Mouse (Mus musculus) cerebellum, adult (tissue): ENCODE data around the gene Cyp27b1.
"Not testable (repeated sequence)": the region's sequence is repeated elsewhere in the genome, so short reads cannot be mapped to it uniquely, and the experiment has no call there.

Experiments used
- ATAC-seq: cut with Nextera tagmentation; 2 replicates; pipeline ENCODE4 v1.9.2; 2017; ENCODE audit warnings: mild to moderate bottlenecking, moderate library complexity, mixed read lengths; ENCODE audit not compliant: insufficient number of reproducible peaks, low FRiP score, low TSS enrichment

Cyp27b1 gene

DNA sequence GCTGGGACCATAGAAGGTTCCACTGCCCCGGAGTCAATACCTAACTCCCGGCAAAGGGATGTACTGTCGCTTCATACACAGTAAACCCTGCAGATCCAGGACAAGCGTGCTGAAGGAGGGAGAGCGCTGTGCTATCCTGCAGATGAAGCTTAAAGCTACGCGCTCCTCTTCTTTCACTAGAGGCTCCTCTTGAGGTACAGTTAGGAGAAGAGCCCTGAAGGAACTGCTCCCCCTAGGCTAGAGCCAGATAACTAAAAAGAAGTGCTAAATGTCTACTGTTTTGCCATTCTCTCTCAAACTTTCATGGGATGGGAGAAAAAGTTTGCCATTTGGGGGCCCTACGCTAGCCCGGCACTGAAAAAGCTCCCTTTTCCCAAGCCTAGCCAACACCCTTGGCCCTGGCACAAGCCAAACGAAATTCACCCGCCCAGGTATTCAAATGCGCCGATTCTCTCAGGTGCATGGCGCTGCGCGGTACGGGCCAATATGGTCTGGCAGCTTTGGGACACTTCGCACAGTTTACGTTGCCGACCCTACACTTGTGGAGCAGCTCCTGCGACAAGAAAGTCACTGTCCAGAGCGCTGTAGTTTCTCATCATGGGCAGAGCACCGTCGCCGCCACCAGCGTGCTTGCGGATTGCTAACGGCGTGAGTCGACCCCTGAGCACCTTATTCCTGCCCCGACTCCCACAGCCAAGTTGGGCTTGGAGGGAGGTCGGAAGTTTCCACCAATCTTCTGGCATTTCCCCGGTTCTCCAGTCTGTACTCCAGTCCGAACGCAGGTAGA, 751 bp downstream of the Cyp27b1 start:
- ATAC-seq, result no peak

DNA sequence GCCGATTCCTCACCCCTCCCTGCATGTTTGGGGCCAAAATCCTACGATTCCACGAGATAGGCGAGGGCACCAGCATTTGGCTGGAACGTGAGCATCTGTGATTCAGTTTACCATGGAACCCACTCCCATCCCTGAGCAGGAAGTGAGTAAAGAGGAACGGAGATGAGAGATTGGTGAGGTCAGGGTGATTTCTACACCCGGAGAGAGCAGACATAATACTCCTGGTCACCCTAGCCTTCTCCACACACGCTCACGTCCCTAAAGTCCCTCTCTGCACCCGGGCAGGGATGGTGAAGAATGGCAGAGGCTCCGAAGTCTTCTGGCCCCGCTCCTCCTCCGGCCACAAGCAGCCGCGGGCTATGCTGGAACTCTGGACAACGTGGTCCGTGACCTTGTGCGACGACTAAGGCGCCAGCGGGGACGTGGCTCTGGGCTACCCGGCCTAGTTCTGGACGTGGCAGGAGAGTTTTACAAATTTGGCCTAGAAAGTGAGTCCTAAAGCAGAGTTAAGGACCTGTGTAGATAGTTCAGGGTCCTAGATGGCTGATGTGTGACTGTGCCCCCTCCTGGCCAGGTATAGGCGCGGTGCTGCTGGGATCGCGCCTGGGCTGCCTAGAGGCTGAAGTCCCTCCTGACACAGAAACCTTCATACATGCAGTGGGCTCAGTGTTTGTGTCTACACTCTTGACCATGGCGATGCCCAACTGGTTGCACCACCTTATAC, 1.5 kb downstream of the Cyp27b1 start:
- ATAC-seq, result no peak

DNA sequence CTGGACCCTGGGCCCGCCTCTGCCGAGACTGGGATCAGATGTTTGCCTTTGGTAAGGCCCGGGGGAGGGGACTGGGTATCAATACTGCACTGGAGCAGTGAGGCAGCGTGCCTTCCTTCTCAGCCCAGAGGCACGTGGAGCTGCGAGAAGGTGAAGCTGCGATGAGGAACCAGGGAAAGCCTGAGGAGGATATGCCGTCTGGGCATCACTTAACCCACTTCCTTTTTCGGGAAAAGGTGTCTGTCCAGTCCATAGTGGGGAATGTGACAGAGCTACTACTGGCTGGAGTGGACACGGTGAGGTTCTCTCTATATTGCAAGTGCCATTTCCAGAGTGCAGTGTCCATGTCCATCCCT, 2.0 kb downstream of the Cyp27b1 start:
- no peak for ATAC-seq

DNA sequence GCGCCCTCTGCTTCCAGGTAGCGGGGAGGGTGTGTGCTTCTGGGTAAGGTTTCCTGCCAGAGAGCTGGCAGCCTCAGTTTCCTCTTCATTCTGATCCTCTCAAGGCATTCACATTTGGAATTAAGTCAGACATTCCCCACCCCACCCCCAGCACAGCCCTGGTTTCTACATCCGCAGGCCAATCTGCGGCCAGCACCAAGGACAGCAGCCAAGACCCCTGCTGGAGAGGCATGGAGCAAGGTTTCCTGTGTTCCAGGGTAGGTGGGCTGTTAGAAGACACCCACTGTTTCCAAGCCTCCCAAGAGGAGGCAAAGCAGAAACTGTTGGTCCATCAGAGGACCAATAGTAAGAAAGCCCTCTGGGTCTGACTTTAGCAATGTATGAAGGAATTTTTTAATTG, 6.6 kb downstream of the Cyp27b1 start:
- no peak for ATAC-seq

DNA sequence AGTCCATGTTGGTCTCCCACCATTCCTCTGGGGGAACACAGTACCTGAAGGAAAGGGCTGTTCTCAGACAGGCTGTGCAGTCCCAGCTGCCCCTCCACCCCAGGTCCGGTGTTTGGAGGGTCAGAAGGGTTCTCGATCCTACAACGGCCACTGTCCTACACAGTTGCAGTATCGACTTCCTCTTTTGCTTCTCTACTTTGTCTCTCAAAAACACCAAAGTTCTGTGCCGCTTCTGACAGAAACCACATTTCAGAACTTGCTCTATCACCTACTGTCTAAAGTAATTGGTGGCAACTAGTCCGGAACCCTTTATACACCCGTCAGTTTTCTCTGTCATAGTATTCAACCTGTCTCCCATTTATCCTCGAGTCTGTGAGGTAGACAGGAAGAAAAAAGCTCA, 7.4 kb downstream of the Cyp27b1 start:
- no peak for ATAC-seq

DNA sequence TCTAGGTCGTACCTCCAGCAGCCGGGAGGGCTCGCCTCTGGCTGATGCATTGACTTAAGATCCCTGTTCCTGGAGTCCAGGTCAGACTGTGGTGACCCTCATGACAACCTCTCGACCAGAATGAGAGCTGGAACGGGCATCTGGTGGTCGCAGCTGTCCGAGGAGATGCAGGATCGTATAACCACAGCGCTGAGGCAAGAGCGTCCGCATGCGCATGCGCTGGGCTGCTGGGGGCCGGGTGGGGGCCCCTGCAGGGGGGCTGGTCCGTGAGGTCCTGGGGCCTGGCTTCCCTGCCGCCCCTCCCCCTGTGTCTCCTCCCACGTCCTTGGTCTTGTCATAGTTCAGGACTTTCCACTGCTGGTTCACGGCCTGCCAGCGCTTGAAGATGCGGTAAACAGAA, 8.4 kb downstream of the Cyp27b1 start:
- ATAC-seq, result no peak

DNA sequence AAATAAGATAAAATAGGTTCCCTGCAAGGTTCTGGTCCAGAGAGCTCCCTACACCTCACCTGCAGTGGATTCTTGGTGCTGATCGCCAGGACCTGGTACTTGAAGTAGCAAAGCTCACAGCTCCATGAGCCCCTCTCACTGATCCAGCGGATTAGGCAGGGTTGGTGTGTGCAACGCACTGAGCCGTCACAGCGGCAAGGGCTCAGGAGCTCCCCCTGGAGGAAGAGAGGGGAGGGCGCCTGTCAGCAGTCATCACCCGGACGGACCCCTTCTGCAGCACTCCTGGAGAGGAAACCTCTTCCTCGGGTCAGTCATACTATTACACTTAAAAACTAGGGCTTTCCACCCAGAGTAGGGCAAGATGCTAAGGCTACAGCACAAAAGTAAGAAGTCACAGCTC, 10.1 kb downstream of the Cyp27b1 start:
- ATAC-seq, result no peak; the same call in 1 of the 2 replicates

DNA sequence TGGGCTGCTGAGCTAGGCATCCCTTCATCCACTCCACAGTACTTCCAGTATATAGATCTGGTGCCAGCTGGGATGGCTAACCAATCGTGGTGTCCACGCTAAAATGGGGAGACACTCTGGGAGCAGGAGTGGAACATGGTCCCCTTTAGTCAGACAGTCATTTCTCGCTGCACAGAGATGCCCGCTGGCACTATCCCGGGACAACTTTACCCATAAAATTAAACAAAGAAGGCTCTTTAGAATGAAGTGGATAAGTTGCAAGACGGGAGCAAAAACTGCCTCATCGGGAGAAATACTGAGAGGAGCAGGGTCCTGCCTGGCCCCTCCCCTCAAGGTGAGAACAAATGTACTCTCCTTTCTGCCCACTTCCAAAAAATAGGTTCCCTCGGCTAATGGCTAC, 10.7 kb downstream of the Cyp27b1 start:
- ATAC-seq, result no peak

DNA sequence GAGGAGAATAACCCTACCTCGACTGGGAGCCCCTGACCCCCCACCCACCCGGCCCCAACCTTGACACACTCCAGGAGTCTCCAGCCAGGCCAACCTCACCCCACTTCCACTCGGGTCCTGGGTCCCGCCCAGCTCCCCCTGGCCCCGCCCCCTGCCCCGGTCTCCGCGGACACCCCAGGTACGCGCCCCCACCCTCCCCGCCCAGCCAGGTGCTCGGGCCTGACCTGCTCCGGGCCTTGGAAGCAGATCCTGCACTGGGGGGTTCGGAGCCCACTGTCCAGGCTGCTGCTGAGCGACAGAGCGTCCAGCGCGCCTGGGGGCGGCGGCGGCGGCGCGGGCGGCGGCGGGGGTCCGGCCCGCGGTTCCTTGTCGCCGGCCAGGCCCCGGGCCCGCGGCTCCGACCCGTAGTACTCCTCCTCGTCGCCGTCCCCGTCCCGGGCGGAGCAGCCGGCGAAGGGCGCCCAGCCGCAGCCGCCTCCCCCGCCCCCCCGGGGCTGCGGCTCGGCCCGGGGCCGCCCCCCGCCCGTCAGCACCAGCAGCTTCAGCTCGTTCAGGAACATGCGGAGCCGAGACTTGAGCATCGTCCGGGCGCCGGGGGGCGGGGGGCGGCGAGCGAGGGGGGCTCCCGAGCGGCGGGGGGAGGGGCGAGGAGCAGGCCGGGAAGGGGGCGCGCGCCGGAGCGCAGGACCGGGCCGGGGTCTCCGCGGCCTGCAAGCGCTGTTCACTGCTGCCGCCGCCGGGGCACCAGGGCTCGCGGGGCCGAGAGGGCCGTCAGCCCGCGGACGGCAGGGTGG, 11.3 kb downstream of the Cyp27b1 start:
- no peak for ATAC-seq

DNA sequence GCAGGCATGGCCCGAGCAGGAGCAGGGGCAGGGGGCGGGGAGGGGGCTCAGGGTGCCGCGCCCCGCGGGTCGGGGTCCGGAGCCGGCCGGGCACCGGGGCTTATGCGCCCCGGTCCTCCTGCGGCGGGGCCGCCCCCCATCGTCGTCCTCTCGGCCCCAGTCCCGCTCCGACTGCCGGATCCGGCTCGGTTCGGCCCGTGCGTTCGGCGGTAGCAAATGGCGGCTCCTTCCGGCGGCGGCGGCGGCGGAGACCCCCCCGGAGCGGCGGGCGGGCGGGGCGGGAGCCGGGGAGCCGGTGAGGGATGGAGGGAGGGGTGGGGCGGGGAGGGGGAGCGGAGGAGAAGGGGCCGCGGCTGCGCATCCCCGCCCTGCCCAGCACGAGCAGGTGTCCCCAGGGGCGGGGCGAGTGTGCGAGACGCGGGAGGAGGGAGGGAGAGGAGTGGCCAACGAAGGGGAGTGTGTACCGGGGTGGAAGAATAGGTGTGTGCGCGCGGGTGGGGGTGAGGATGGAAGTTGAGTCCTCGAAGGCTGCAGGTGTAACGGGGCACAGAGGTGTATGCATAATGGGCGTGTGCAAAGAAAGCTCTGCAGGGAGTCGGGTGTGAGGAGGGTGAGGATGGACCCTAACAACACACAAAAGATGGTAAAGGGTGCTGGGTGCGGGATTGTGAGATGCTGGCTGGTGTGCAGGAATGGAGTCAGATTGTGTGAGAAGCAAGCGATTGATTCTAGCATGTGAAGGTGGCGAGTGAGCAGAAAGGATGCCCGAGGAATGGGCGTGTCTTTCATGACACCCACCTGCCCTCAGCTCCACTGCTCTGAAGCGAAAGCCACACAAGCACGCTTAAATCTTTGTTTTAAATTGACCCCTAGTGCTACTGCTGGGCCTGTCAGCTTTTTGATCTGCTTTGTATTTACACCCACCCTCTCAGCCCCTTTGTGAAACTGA, 12.2 kb downstream of the Cyp27b1 start, which contains the start of gene March9:
March9 (minus strand) TSS at position 217 of the 949 bp plus-strand sequence.
- ATAC-seq, result 0 out of 2 replicates have a peak, but pooled peaks have one; percentile 8

DNA sequence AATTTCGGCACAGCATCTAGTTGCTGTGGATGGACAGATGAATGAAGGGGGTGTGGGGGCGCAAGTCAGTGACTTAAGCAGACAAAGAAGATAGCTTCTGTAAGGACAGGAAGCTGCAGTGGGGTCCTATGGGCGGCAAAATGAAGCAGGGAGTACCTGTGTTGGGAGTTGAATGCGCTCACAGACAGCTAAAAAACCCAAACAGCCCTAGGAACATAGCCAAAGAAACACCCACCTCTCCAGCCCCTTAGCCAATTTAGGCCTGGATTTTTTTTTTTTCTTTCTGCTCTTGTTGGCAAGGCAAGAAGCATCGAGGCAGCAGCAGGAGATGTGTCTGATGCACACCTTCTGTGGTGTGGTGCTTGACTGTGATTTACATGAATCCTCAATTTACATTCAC, 13.0 kb downstream of the Cyp27b1 start:
- no peak for ATAC-seq

DNA sequence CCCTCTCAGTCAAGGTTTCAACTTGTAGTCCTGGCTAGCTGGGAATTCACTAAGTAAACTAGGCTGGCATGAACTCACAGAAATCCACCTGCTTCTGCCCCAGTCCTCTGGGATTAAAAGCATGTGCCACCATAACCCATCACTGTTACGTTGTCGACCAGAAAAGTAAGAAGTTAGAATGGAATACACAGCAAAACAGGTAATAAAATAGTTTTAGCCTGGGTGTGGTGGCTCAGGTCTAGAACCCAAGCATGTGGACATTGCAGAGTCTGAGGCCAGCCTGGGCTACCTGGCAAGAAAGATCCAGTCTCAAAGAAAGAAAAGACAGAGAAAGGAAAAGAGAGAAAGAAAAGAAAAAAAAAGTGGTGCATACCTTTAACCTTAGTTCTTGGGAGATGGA, 13.5 kb downstream of the Cyp27b1 start:
- no peak for ATAC-seq

DNA sequence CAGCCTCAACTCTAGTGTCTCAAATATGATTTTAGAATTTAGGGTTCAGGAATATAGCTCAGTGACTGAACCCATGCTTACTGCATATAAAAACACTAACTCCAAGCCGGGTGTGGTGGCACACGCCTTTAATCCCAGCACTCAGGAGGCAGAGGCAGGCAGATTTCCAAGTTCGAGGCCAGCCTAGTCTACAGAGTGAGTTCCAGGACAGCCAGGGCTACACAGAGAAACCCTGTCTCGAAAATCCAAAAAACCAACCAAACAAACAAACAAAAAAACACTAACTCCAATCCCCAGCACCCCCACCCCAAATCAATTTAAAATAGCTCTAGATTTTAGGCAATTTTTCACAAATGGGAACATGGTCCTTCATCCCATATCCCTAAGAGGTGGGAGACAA, 14.1 kb downstream of the Cyp27b1 start:
- ATAC-seq, result not testable (repeated sequence)

DNA sequence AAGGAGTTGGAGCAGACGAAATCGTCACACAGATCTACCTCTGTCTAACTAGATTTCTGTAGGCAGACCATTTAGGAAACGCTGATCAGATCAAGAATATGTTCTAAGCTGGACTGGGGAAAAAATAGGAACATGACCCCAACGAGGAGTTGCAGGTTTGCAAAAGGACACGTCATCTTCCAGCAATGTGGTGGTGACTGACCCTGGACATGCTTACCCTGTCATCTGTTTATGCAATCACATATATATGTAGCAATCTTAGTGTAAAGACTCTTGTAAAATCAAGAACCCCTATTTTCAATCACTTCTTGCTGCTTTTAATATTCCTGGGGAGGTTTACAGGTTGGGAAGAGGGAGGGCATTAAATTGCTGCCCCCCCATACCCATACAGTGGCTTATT, 14.5 kb downstream of the Cyp27b1 start:
- ATAC-seq, result no peak

DNA sequence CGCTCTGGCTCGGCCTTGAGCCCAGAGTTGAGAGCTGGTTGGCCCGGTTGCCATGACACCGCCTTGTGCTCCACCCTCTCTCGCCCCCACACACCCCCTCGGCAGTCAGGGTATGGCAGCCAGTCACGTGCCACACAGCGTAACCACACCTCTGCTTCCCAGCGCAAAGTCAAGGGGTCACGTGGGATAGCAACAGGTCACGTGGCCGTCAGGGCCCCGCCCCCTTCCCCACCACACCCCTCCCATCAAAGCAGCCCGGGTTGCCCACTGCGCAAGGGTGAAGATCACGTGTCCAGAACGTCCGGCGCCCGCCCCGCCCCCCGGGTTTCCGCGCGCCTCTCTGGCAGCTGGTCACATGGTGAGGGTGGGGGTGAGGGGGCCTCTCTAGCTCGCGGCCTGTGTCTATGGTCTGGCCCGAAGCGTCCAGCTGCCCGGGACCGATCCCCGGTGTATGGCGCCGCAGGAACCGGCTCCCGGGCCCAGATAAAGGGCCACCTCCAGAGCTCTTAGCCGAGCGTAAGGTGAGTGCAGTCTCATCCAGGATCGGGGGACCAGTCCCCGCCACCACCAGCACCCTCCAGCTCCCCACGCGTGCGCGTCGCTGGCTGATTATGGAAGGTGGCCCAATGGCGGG, 15.3 kb downstream of the Cyp27b1 start, which contains the start of gene Cdk4:
Cdk4 (plus strand) TSS at position 296 of the 634 bp plus-strand sequence.
- peak; percentile 69 for ATAC-seq

DNA sequence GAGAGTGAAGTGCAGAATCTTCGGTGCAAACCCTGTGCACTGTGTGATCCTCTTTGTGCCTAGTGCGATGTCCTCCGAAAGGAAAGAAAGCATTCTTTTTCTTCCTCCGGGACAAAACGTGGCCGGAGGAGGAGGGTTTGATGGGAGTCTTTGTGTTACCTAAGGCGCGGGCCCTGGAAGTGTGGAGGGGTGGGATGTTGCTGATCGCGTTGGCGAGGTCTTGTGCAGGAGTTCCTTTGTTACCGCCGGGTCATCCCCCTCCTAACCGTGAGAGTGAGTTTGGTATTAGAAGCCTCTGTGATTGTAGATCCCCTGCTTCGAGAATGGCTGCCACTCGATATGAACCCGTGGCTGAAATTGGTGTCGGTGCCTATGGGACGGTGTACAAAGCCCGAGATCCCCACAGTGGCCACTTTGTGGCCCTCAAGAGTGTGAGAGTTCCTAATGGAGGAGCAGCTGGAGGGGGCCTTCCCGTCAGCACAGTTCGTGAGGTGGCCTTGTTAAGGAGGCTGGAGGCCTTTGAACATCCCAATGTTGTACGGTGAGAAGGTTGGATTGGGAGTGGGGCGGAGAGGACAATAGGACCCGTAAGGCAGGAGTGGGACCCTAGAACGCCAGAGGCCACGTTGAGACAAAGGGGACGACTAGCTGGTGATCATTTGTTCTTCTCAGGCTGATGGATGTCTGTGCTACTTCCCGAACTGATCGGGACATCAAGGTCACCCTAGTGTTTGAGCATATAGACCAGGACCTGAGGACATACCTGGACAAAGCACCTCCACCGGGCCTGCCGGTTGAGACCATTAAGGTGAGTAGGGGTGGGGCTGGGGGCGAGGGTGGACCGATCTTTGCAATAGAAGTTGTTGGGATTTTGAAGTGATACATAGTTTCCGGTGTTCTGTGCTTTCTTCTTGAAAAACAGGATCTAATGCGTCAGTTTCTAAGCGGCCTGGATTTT, 16.1 kb downstream of the Cyp27b1 start:
- no peak; the same call in 1 of the 2 replicates for ATAC-seq

DNA sequence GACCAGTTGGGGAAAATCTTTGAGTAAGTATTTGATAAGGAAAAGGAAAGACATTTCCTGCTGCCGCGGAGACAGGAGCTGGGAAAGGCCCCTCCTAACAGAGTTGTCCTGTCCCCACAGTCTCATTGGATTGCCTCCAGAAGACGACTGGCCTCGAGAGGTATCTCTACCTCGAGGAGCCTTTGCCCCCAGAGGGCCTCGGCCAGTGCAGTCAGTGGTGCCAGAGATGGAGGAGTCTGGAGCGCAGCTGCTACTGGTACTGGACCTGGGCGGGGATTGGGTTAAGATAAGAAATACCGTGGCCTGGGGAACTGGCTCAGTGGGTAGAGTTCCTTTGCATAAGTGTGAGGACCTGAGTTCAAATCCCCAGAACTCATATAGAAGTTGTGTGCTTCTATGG, 17.9 kb downstream of the Cyp27b1 start:
- no peak for ATAC-seq

DNA sequence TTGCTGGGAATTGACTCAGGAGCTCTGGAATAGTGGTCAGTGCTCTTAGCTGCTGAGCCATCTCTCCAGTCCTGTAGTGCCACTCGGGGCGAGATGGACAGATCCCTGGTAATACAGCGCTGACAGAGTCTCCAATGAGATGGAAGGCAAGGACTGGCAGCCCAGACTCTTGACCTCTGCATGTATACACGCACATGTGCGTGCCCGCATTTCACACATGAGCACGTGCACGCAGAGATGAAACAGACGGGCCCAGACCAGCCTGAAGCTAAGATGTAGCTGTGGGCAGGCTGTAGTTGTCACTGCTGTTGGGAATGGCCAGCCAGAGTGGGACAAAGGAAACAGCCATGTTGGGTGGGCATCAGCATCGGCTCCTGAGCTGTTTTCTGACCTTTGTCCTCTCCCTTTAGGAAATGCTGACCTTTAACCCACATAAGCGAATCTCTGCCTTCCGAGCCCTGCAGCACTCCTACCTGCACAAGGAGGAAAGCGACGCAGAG, 18.5 kb downstream of the Cyp27b1 start:
- ATAC-seq, result no peak
